Mouse (Mus musculus) ES-Bruce4 (cell line): ENCODE results near the gene Pip4k2b.

Experiments
- CTCF ChIP-seq: IDR thresholded peaks from one replicate; pipeline ENCODE4 v1.8.1; 2011; ENCODE audit warnings: low read depth, low read length
- EP300 ChIP-seq: IDR thresholded peaks from 2 replicates; pipeline ENCODE4 v1.6.1; 2011; ENCODE audit warnings: low read depth, low read length; ENCODE audit not compliant: insufficient read depth
- POLR2A ChIP-seq: IDR thresholded peaks from one replicate; pipeline ENCODE4 v1.8.1; 2011; ENCODE audit warnings: low read length; ENCODE audit not compliant: insufficient read depth

- no peak for TF ChIP-seq CTCF
- no peak for TF ChIP-seq POLR2A
- TF ChIP-seq EP300 = no peak
Measured at GRCm38 (mm10) chr11:97716021-97716420, 28.5 kb downstream of the Pip4k2b start.
